Mouse (Mus musculus) liver, postnatal 0 days (tissue): ENCODE measurements around the gene Mnat1.

Source experiments
- CTCF ChIP-seq: sonication (generic); IDR thresholded peaks from 2 replicates; pipeline ENCODE4 v1.5.1; 2016; ENCODE audit warnings: antibody characterized with exemption, low read depth
- EP300 ChIP-seq: IDR thresholded peaks from 2 replicates; pipeline ENCODE4 v1.6.1; 2016; ENCODE audit warnings: antibody characterized with exemption, low read depth, mild to moderate bottlenecking

DNA sequence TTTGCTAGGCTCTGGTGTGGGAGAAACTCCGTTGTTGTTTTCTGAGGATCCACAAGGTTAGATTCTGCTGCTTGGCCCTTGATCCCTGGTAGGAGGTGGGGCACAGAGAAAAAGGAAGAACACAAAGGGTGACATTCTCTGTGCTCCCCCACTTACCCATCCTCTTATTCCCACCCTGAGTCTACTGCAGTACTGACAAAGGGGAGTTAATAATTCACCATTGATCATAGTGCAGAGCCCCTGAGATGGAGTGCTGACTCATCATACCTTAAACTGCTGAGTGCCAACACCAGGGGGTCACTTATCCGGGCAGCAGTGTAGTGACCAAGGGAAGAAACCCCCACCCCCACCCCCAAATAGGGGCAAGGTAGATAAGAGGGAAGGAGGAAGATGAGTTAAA lies 28.9 kb upstream of the Mnat1 start:
- TF ChIP-seq CTCF (no peak), EP300 (no peak)
